Mouse (Mus musculus) E14TG2a.4 (cell line): ENCODE measurements around the gene Cpvl.

ENCODE experiments used
- H3K27me3 ChIP-seq: 2 replicates; pipeline ENCODE4 v1.6.1; 2014; ENCODE audit warnings: low read length, control low read depth; ENCODE audit not compliant: insufficient read depth
- H3K36me3 ChIP-seq: 2 replicates; pipeline ENCODE4 v1.6.1; 2014; ENCODE audit warnings: low read length, control low read depth; ENCODE audit not compliant: insufficient read depth
- H3K4me1 ChIP-seq: replicated peaks from 2 replicates; pipeline ENCODE4 v1.6.1; 2014; ENCODE audit warnings: low read depth, low read length, control low read depth
- H3K4me3 ChIP-seq: replicated peaks from 2 replicates; pipeline ENCODE4 v1.5.1; 2014; ENCODE audit warnings: mild to moderate bottlenecking, low read length
- H3K9me3 ChIP-seq: 2 replicates; pipeline ENCODE4 v1.6.1; 2014; ENCODE audit warnings: low read length, control low read depth
- CTCF ChIP-seq: conservative IDR thresholded peaks from 2 replicates; pipeline ENCODE4 v1.5.1; 2014; ENCODE audit warnings: low read length
- NANOG ChIP-seq: IDR thresholded peaks from 2 replicates; pipeline ENCODE4 v1.6.1; 2014; ENCODE audit warnings: borderline replicate concordance, low read length, mixed read lengths
- POU5F1 ChIP-seq: IDR thresholded peaks from 2 replicates; pipeline ENCODE4 v1.6.1; 2014; ENCODE audit warnings: low read length, borderline replicate concordance

Cpvl gene

DNA sequence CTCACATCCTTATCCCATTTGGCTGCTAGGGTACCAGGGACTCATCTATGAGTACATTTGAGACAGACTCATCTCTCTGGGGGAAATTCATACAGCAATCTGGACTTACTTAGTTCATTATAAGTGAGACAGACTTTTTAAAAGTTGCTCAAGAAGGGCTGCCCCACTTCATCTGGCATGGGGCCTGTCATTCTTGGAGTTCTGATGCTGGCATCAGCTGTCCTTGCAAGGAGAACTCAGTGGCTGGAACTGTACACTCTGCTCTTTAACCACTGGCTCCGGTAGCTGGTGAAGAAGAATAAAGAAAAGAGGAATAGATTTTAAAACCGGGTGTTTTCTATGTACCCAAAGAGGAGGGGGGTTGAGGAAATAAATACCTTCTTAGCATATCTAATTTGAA is 121.7 kb downstream of the Cpvl start:
- peaks cover 6% of the 10 kb centered on the region; the same call in 1 of the 2 replicates for H3K27me3 ChIP-seq
- TF ChIP-seq NANOG (no peak), POU5F1 (no peak), CTCF (no peak)
- H3K4me3 ChIP-seq: no peak overlapping the region
- H3K9me3 ChIP-seq: peaks cover 10% of the 10 kb centered on the region
- no peaks in the 10 kb centered on the region for H3K4me1 ChIP-seq
- no peaks in the 10 kb centered on the region for H3K36me3 ChIP-seq

DNA sequence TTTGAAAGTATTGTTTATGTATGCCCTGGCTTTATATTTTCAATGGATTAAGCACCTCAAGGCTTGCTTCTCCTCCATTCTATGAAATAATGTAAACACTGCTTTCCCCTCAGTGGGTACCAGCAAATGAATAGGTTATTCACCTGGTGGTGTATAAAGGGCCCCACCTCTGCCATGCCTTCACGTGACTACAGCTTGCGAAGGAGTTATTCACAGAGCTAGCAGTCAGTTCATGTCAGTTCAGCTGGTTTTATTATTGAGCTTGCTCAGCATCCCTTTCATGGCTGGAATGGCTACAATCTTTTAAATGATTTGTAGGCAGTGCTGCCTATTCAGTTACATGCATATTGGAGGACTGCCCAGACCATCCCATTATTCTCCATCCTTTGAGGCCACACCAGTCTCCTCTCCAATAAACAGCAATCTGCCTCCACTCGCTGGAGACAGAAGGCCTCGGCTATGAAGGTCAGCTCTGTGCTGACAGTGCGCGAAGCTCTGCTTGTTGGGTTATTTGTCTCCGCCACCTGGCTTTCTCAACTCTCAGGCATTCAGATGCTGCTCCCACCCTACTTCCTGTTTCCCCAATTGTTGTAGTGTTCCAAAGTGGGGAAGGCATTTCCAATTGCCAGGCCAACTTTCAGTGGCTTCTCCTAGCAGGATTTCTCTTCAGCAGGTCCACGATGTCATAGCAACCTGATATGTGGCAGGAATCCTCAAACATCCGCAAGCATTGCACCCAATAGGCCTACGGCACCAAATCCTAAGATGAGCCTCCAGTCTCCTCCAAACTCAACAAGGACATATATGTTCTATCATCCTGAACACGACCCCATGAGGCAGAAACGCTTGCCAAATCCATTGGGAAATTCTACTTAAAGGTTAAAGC is 123.3 kb downstream of the Cpvl start:
- no peak overlapping the region for H3K4me3 ChIP-seq
- peaks cover 6% of the 10 kb centered on the region; the same call in 1 of the 2 replicates for H3K27me3 ChIP-seq
- no peaks in the 10 kb centered on the region for H3K4me1 ChIP-seq
- no peaks in the 10 kb centered on the region for H3K36me3 ChIP-seq
- no peaks in the 10 kb centered on the region for H3K9me3 ChIP-seq
- no peak for TF ChIP-seq NANOG
- no peak for TF ChIP-seq POU5F1
- no peak for TF ChIP-seq CTCF

DNA sequence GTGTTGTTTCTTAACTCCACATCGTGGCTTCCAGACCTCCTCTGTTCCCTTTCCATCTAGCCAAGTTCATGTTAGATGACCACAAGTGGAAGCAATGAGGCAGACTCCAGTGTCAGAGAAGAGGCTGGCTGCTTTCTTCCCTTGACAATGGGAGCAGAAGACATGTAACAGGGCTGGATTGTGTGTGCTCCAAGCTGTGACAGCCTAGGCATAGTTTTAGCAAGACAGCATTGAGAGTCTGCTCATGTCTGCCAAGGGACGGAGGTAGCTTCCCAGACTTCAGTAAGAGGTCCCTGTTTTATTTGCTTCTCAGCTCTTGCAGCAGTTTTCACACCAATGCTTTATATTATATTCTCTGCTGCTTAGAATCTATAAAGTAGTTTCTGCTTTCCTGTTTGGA is 124.2 kb downstream of the Cpvl start:
- H3K36me3 ChIP-seq: no peaks in the 10 kb centered on the region
- no peaks in the 10 kb centered on the region for H3K4me1 ChIP-seq
- H3K4me3 ChIP-seq: no peak overlapping the region
- no peak for TF ChIP-seq NANOG
- H3K9me3 ChIP-seq: no peaks in the 10 kb centered on the region
- H3K27me3 ChIP-seq: peaks cover 6% of the 10 kb centered on the region; the same call in 1 of the 2 replicates

DNA sequence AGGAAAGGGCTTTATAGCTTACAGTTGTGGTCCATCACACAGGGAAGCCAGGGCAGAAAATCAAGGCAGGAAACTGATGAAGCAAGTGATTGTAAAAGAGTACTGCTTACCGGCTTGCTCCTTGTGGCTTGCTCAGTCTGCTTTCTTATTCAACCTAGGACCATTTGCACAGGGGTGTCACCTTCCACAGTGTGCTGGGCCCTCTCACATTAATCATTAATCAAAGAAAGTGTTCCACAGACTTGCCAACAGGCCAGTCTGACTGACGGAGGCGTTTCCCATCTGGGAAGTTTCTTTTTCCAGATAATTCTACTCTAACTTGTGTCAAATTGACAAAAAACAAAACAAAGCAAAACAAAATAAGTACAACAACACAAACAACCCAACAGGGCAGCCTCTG is 124.9 kb downstream of the Cpvl start:
- Histone ChIP-seq H3K9me3 (no peaks in the 10 kb centered on the region), H3K27me3 (peaks cover 4% of the 10 kb centered on the region; the same call in 1 of the 2 replicates), H3K36me3 (no peaks in the 10 kb centered on the region), H3K4me1 (no peaks in the 10 kb centered on the region), H3K4me3 (no peak overlapping the region)
- TF ChIP-seq CTCF: no peak
- no peak for TF ChIP-seq POU5F1
- TF ChIP-seq NANOG: no peak

DNA sequence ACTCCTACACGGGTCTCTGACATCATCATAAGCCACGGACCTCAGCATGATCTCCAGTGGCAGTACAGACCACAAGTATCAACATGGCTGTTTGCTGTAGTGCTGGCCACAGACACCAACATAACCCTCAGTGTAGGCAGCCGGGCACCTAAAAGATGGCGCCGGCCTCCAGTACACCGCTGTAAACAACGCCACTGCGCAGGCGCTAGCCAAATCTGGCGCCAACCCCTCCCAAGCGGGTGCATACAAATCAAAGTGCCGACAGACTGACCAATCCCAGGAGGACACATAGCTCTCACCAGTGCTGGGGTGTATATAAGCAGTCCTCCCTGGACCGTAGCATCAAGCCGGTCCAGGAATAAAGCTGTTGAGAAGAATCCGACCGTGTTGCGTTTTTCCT is 133.8 kb downstream of the Cpvl start:
- H3K36me3 ChIP-seq: no peaks in the 10 kb centered on the region
- no peak for TF ChIP-seq CTCF
- no peak for TF ChIP-seq POU5F1
- TF ChIP-seq NANOG: no peak
- no peaks in the 10 kb centered on the region for H3K9me3 ChIP-seq
- H3K27me3 ChIP-seq: no peaks in the 10 kb centered on the region
- no peak overlapping the region for H3K4me3 ChIP-seq
- no peaks in the 10 kb centered on the region for H3K4me1 ChIP-seq

DNA sequence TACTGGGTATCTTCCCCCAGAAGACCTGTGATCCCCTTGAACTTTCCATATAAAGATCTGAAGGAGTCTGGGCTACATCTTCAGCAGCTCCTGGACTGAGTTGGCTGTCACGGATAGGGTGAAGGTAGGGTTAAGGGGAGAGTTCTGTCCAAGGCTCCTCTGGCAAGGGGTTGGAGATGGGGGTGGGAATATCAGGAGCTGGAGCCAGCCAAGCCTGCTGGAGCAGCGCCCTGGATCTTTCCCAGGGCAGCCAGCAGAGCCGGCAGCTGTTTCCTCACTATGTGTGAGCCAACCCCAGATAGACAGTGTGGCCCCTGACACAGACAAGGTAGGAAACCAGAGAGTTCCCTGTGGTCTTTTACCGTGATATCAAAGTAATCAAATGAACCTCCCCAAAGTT is 153.3 kb downstream of the Cpvl start:
- peaks cover 4% of the 10 kb centered on the region; the same call in 1 of the 2 replicates for H3K9me3 ChIP-seq
- no peak for TF ChIP-seq NANOG
- no peak for TF ChIP-seq CTCF
- TF ChIP-seq POU5F1: no peak
- H3K27me3 ChIP-seq: peaks cover 58% of the 10 kb centered on the region
- peaks cover 10% of the 10 kb centered on the region for H3K4me1 ChIP-seq
- no peak overlapping the region for H3K4me3 ChIP-seq
- no peaks in the 10 kb centered on the region for H3K36me3 ChIP-seq
